Mouse (Mus musculus) embryonic facial prominence, embryonic 11.5 days (tissue): Measurements from ENCODE around the gene Sept5. TPM values are rescaled to one million over a fixed set of nuclear protein-coding genes. Genes with fewer than 3 reads are reported as not detected.

Experiments
- ATAC-seq: fragments of 200-750 bp; cut with Nextera tagmentation; replicated peaks from 2 replicates; pipeline ENCODE4 v1.8.0; 2017; ENCODE audit warnings: low read depth; ENCODE audit not compliant: insufficient number of reproducible peaks, low FRiP score, low TSS enrichment
- DNase-seq: peaks from one replicate; pipeline ENCODE4 v3.0.0-alpha.2; 2015; ENCODE audit warnings: low spot score
- H3K27ac ChIP-seq: fragments of 300-500 bp; sonication (generic); replicated peaks from 2 replicates; pipeline ENCODE4 v1.5.1; 2014; ENCODE audit warnings: mild to moderate bottlenecking, low read depth, low read length, control low read depth
- H3K27me3 ChIP-seq: fragments of 300-500 bp; sonication (generic); 2 replicates; pipeline ENCODE4 v1.6.1; 2014; ENCODE audit warnings: mild to moderate bottlenecking, low read length, moderate library complexity, mixed read lengths; ENCODE audit not compliant: control insufficient read depth, insufficient read depth
- H3K36me3 ChIP-seq: fragments of 300-500 bp; sonication (generic); replicated peaks from 2 replicates; pipeline ENCODE4 v1.6.1; 2014; ENCODE audit warnings: low read depth, mild to moderate bottlenecking, low read length, moderate library complexity, mixed read lengths; ENCODE audit not compliant: control insufficient read depth, insufficient read depth
- H3K4me1 ChIP-seq: fragments of 300-500 bp; sonication (generic); 2 replicates; pipeline ENCODE4 v1.6.1; 2014; ENCODE audit warnings: low read length, mixed read lengths; ENCODE audit not compliant: control insufficient read depth, insufficient read depth
- H3K4me2 ChIP-seq: fragments of 300-500 bp; sonication (generic); 2 replicates; pipeline ENCODE4 v1.6.1; 2014; ENCODE audit warnings: low read depth, mild to moderate bottlenecking, control low read depth, low read length, moderate library complexity
- H3K4me3 ChIP-seq: fragments of 300-500 bp; sonication (generic); 2 replicates; pipeline ENCODE4 v1.5.1; 2014; ENCODE audit warnings: low read depth, low read length, control low read depth
- H3K9ac ChIP-seq: fragments of 300-500 bp; sonication (generic); replicated peaks from 2 replicates; pipeline ENCODE4 v1.6.1; 2014; ENCODE audit warnings: mild to moderate bottlenecking, control low read depth, low read length
- H3K9me3 ChIP-seq: fragments of 300-500 bp; sonication (generic); replicated peaks from 2 replicates; pipeline ENCODE4 v1.6.1; 2016; ENCODE audit warnings: mild to moderate bottlenecking, low read length, inconsistent platforms, mixed read lengths; ENCODE audit not compliant: control insufficient read depth
- WGBS: fragments of 180-500 bp; shearing (Covaris S2); extraction: QIAGEN DNeasy Blood & Tissue Kit; methylation state at CpG from one replicate; pipeline ENCODE4 v1.1.7; 2014; 5-methylcytosine and 5-hydroxymethylcytosine counted together
- polyA plus RNA-seq: library from polyadenylated mRNA; unstranded; fragments of >200 nt; fragmentation: Nextera tagmentation; extraction: Ambion mirVana; gene quantifications from 2 replicates; pipeline ENCODE4 v1.2.1, GENCODE M21; 2014

Gene Sept5
- polyA plus RNA-seq, 1 experiment from 2014 or later: 33.7 TPM

- Histone ChIP-seq H3K27ac (no peak overlapping the region), H3K27me3 (no peaks in the 10 kb centered on the region), H3K4me2 (no peak overlapping the region), H3K9me3 (no peaks in the 10 kb centered on the region), H3K9ac (no peak overlapping the region), H3K4me1 (no peaks in the 10 kb centered on the region), H3K4me3 (no peak overlapping the region), H3K36me3 (no peaks in the 10 kb centered on the region)
- DNase-seq (no peak), ATAC-seq (no peak)
- 60% methylated on average over 5 of the region's 5 CpGs for WGBS
Observed at GRCm38 (mm10) chr16:18655372-18656098, 25.8 kb upstream of the Sept5 start.

GRCm38 (mm10) chr16:18653290-18654160 is 23.8 kb upstream of the Sept5 start:
- H3K4me1 ChIP-seq: no peaks in the 10 kb centered on the region
- H3K9ac ChIP-seq: no peak overlapping the region
- no peak overlapping the region for H3K27ac ChIP-seq
- no peaks in the 10 kb centered on the region for H3K9me3 ChIP-seq
- H3K36me3 ChIP-seq: no peaks in the 10 kb centered on the region
- DNase-seq (no peak), ATAC-seq (no peak)
- H3K4me3 ChIP-seq: no peak overlapping the region
- 82% methylated on average over 6 of the region's 6 CpGs for WGBS
- H3K4me2 ChIP-seq: no peak overlapping the region
- no peaks in the 10 kb centered on the region for H3K27me3 ChIP-seq

DNA sequence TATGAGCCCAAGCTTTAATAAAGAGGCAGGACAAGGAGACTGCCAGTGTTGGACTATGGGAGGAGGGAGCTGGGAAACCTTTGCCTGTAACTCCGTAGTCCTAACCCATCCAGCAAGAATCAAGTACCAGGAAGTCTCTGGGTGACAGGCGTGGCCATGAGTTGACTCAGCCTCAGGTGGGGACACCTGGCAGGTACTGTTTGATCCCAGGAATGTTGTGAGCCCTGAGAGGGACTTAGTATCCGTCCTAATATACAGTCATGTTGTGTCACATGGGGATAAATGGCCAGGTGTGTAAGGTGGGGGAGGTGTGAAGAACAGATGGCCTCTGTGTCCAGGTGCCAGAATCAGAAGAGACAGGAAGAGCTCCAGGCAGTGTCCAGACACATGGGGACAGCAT is 19.4 kb upstream of the Sept5 start:
- no peak overlapping the region for H3K9ac ChIP-seq
- H3K27ac ChIP-seq: no peak overlapping the region
- no peaks in the 10 kb centered on the region for H3K36me3 ChIP-seq
- H3K4me3 ChIP-seq: no peak overlapping the region
- 73% methylated on average over 3 of the region's 3 CpGs for WGBS
- no peak overlapping the region for H3K4me2 ChIP-seq
- no peak for ATAC-seq
- no peak for DNase-seq
- no peaks in the 10 kb centered on the region for H3K9me3 ChIP-seq
- H3K4me1 ChIP-seq: no peaks in the 10 kb centered on the region
- no peaks in the 10 kb centered on the region for H3K27me3 ChIP-seq

DNA sequence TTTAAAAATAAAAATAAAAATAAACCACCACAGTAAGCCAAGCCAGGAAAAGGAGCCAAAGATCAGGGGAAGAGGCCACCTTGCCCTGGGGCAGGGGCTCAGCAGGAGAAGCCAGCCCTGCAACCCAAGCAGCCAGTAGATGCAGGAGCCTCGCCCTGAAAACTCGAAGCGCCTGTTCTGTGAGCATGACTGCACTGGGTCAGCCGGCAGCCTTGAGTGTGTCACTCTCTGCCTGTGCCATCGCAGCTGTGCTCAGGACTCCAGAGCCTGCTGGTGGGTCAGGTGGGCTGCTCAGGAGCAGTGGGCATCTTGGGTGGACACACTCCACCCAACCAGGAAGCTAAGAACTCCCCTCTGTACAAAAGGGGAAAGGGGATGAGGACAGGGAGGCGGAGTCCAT is 15.6 kb upstream of the Sept5 start:
- Histone ChIP-seq H3K4me3 (no peak overlapping the region), H3K4me2 (no peak overlapping the region), H3K27ac (no peak overlapping the region), H3K36me3 (no peaks in the 10 kb centered on the region), H3K4me1 (no peaks in the 10 kb centered on the region), H3K27me3 (no peaks in the 10 kb centered on the region), H3K9me3 (no peaks in the 10 kb centered on the region), H3K9ac (no peak overlapping the region)
- WGBS: 55% methylated on average over 6 of the region's 6 CpGs
- no peak for DNase-seq
- no peak for ATAC-seq

DNA sequence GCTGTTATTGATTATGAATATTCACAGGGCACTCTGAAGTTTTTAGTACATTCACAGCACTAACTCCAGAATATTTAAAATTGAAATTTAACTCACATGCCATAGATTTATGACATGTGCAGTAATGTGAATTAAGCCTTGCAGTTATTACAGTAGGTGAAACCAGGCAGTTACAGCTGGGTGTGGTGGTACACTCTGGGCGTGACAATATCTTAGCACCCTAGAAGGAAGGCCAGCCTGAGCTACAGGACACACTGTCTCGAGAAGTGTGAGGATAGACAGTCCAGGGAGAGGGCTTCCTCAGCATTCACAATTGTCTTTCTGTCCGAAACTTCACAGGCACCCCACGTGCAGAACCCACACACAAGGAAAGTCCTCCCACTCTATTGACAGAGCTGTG is 14.7 kb upstream of the Sept5 start:
- H3K27ac ChIP-seq: no peak overlapping the region
- no peaks in the 10 kb centered on the region for H3K27me3 ChIP-seq
- ATAC-seq (no peak), DNase-seq (no peak)
- no peak overlapping the region for H3K4me2 ChIP-seq
- H3K4me3 ChIP-seq: no peak overlapping the region
- 75% methylated on average over 4 of the region's 4 CpGs for WGBS
- H3K9ac ChIP-seq: no peak overlapping the region
- no peaks in the 10 kb centered on the region for H3K4me1 ChIP-seq
- no peaks in the 10 kb centered on the region for H3K36me3 ChIP-seq
- no peaks in the 10 kb centered on the region for H3K9me3 ChIP-seq

- no peak overlapping the region for H3K9ac ChIP-seq
- H3K27me3 ChIP-seq: no peaks in the 10 kb centered on the region
- H3K4me1 ChIP-seq: no peaks in the 10 kb centered on the region
- H3K9me3 ChIP-seq: no peaks in the 10 kb centered on the region
- ATAC-seq (no peak), DNase-seq (no peak)
- H3K4me3 ChIP-seq: no peak overlapping the region
- WGBS: 63% methylated on average over 11 of the region's 11 CpGs
- no peak overlapping the region for H3K4me2 ChIP-seq
- H3K36me3 ChIP-seq: no peaks in the 10 kb centered on the region
- H3K27ac ChIP-seq: no peak overlapping the region
Observed at GRCm38 (mm10) chr16:18643406-18643998, 13.7 kb upstream of the Sept5 start.

DNA sequence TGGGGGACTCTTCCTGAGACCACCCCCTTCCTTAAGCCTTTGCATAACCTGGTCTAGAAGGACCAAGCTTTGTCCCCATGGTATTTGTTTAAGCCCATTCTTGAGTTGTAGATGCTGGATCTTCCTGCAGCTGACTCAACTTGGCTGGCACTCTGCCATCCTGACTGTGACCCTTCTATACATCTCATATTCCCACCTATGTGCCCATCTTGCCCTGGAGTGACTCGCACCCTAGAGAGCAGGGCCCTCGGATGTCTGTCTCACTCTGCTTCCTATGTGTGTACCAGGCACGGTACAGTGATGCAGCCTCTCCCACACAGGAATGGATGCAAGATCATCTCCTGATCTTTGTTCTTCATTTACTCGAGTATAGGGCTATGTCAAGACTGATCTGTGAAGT is 13.1 kb upstream of the Sept5 start:
- no peaks in the 10 kb centered on the region for H3K27me3 ChIP-seq
- no peak overlapping the region for H3K4me3 ChIP-seq
- 82% methylated on average over 4 of the region's 4 CpGs for WGBS
- H3K4me1 ChIP-seq: no peaks in the 10 kb centered on the region
- DNase-seq: no peak
- no peaks in the 10 kb centered on the region for H3K9me3 ChIP-seq
- no peak overlapping the region for H3K4me2 ChIP-seq
- no peak for ATAC-seq
- H3K27ac ChIP-seq: no peak overlapping the region
- H3K36me3 ChIP-seq: no peaks in the 10 kb centered on the region
- no peak overlapping the region for H3K9ac ChIP-seq

DNA sequence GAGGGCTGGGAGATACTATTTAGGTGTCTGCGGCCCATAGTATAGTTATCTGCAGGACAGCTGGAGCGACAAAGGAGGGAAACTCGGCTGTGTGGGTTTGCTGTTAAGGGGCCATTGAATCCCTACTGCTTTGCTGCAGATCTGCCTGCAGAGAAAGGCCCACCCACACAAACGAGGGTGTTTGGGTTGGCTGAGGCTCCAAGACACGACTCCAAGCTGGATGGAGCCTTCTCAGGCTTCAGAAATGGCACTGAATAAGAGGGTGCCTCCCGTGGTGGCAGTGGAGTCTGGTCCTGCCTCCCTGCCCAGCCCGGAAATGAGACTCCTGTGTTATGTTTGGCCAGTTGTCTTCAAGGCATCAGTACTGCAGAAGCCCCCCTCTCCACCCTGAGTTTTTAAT is 12.5 kb upstream of the Sept5 start:
- 58% methylated on average over 7 of the region's 7 CpGs for WGBS
- Histone ChIP-seq H3K4me3 (no peak overlapping the region), H3K9me3 (no peaks in the 10 kb centered on the region), H3K27ac (no peak overlapping the region), H3K4me2 (no peak overlapping the region), H3K9ac (no peak overlapping the region), H3K36me3 (no peaks in the 10 kb centered on the region), H3K4me1 (no peaks in the 10 kb centered on the region), H3K27me3 (no peaks in the 10 kb centered on the region)
- no peak for DNase-seq
- ATAC-seq: no peak
